Mouse (Mus musculus) thymus, postnatal 0 days (tissue): ENCODE measurements around the gene Gch1. TPM values are rescaled to one million over a fixed set of nuclear protein-coding genes. Genes with fewer than 3 reads are reported as not detected.

Source experiments
- DNase-seq: peaks from one replicate; pipeline ENCODE4 v3.0.0-alpha.2; 2015; ENCODE audit warnings: low spot score
- polyA plus RNA-seq: library from polyadenylated mRNA; unstranded; fragments of >200 nt; fragmentation: Nextera tagmentation; extraction: Ambion mirVana; gene quantifications from 2 replicates; pipeline ENCODE4 v1.2.1, GENCODE M21; 2015

Gch1 gene
- polyA plus RNA-seq: 16.1 and 16.6 TPM in 2 replicates

DNA sequence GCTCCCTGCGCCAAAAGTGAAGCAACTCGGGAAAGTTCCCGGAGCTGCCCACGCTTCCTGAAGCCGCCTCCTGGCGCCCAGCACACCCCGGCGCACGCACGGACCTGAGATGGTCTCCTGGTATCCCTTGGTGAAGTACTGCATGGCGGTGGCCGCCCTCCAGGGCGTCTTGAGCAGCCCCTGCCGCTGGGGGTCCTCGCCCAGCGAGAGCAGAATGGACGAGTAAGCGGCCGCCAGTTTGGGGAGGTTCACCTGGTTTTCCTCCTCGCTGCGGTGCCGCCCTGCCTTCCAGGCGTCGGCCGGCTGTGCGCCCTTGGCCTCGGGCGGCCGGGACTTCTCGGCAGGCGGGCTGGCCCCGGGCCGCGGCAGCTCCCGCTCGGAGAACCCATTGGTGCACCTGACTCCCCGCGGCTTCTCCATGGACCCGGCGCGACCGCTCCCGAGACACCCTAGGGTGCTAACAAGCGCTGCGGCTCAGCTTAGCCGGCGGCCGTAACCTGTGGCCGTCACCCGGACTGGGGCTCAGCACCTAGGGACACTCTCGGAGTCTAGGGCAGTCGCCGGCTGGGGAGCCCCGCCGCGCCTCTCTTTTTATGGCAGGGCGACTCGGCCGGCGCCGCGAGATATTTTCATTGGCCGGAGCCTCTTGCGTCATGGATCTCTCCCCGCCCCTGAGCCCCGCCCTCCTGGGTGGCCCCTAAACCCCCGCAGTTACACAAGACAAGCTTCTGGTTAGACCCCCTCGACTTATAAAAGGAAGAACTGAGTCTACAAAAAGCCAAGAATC, at the start of gene Gch1:
TSS of gene Gch1 (minus strand) at position 566 of the 787 bp plus-strand sequence.
- DNase-seq: peak; percentile 87

DNA sequence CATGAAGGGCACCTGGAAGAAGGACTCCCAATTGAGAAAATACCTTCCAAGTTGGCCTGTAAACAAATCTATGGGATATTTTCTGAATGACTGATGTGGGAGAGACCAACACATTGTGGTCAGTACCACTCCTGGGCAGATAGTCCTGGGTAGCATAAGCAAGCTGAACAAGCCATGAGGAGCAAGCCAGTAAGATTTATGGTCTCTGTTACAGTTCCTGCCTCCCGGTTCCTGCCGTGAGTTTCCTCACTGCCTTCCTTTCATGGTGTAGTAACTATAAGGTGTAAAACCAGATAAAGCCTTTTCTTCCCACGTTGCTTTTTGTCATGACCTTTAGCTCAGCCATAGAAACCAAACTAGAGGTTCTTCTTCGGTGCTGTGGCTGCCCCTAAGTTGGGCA, 48.1 kb upstream of the Gch1 start:
- DNase-seq: no peak

DNA sequence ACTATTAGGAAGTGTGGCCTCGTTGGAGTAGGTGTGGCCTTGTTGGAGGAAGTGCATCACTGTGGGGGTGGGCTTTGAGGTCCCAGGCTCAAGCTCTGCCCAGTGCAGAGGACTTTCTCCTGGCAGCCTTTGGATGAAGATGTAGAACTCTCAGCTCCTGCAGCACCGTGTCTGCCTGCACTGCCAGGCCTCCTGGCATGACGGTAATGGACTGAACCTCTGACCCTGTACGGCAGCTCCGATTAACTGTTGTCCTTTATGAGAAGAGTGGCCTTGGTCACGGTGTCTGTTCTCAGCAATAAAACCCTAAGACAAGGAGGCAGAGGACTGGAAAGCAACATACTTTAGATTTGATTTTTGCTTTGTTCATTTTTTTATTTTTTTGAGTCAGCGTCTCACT, 47.3 kb upstream of the Gch1 start:
- DNase-seq: no peak

DNA sequence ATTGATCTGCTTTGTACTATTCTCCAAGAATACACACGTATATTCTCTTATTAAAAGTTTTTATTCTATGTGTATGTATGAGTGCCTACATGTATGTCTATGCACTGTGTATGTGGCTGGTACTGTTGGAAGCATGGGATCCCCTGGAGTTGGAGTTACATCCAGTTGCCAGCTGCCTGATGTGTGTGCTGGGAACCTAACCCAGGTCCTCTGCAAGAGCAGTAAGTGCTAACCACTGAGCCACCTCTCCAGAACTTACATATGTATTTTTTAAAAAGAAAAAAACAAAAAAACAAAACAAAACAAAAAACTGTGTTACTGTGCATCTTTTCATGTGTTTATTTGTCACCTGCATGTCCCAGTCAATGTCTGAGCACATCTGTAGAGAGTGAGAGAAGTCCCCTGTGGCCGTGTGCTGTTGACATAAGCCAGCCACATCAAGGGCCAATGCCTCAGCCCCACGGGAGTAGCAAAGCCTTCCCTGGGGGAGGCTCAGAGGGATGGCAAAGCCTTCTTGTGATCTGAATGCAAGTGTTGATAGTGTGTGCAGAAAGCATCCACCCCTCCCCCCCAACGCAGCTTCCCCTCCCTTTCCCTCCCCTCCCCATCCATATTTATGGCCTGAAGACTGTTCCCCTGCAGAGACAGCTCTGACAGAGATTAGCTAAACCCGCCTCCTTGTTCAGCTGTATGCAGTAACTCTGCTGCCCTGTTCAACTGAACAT, 45.5 kb upstream of the Gch1 start:
- peak; percentile 12 for DNase-seq

- DNase-seq: no peak
Measured at GRCm38 (mm10) chr14:47234032-47234431, 44.8 kb upstream of the Gch1 start.

DNA sequence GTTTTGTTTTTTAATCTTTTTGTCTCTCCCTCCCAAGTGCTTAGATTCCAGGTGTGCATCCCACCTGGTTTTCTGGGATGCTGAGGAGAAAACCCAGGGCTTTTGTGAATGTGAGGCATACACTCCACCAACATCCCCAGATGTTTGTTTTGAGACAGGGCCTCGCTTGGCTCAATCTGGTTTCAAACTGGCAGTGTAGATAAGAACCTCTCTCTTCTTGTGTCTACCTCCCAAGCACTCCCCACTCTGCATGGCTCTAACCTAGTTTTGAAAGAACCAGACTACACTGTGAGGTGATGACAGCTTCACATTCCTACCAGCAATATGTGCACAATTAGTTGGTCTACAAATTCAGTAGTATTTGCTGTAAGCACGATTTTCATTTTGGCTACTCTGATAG, 44.4 kb upstream of the Gch1 start:
- no peak for DNase-seq

DNA sequence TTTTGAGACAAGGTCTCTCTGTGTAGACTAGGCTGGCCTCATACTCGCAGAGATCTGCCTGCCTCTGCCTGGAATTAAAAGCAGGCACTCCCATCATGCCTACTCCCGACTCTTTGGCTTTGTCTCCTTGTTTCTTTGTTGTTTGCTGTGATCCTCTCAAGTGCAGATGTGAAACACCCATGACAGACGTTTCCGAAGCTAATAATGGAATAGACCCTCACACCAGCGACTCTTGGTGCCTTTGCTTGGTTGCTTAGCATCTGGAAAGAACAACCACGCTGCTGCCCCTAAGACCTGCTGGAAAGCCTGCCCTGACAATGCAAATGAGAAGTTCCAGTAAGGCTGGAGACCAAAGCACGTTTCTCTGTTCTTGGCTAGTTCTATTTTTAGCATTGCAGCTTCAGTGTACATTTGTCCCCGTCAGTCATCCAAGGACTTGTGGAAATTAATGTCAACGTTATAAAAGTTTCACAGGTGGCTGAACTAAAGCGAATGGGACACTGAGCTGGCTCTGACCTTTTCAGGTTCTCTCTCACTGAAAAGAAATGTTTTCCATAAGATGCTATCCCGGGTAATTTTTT, 40.7 kb upstream of the Gch1 start:
- no peak for DNase-seq

DNA sequence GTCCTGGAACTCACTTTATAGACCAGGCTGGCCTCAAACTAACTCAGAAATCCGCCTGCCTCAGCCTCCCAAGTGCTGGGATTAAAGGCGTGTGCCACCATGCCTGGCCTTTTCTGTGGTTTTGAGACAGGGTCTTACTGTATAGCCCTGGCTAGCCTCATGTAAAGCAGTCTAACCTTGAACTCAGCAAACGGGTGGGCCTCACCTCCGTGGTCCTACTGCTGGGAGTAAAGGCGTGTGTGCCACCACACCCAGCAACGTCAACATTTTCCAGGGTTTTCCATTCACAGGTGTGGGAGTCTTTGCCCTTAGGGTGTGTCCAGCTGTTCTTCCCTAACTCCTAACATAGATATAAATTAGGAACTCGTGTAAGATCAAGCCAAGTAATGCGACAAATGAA, 36.7 kb upstream of the Gch1 start:
- no peak for DNase-seq

- DNase-seq: peak; percentile 45
Measured at GRCm38 (mm10) chr14:47224476-47225325, 35.5 kb upstream of the Gch1 start.

GRCm38 (mm10) chr14:47222631-47223450, 33.6 kb upstream of the Gch1 start:
- DNase-seq: peak; percentile 94

DNA sequence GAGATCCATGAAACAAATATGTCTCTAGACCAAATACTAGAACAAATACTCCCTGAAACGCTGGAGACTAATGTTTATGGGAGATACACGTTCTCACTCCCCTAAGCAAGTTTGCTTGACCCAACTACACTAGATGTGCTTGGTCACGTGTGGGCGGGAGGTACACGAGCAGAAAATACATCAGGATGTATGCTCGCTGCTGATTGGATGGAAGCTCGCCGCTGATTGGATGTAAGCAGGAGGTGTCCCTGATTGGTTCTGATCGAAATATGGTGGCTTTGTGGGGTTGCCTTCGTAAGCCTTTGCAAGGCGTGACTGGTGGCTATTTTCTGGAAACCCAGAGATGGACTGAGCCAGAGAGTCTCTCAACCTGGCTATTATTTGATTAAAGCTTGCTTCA, 32.4 kb upstream of the Gch1 start:
- DNase-seq: peak; percentile 18

GRCm38 (mm10) chr14:47220231-47221025, 31.2 kb upstream of the Gch1 start:
- peak; percentile 37 for DNase-seq

GRCm38 (mm10) chr14:47218766-47219606, 29.8 kb upstream of the Gch1 start:
- no peak for DNase-seq

DNA sequence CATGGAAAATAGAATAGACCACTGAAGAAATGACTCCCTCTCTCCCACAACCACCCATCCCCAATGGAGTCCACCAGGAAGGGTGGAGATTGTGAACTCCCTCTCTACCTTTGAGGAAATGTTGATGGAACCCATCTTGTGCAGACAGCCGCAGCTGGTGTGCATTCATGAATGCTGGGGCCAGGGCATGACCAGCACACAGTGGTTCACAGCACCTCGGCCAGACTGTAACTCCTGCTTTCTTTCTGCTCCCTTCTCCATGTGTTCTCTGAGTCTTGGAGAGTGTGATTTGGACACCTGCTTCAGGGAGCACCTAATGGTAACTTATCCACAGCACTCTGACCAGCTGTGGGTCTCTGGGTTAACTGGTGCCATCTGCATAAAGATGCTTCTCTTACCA, 27.3 kb upstream of the Gch1 start:
- DNase-seq: no peak

DNA sequence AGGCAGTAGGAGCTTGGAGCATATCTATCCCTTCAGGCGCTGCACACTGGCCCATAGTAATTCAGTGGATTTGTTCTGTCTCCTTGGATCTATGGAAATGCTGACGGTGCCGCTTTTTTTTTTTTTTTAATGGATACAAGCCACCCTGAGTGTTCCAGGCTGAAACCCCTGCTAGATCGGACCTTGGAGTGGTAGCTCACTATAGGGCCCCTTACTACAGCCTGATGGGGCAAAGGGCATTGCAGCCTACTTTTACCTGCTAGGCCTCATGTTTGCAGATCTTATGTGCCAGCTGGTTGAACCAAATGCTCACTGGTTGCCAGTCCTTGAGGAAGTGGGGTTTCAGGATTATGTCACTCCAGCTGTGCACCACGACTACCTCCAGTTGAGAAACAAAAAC, 25.2 kb upstream of the Gch1 start:
- DNase-seq: no peak

DNA sequence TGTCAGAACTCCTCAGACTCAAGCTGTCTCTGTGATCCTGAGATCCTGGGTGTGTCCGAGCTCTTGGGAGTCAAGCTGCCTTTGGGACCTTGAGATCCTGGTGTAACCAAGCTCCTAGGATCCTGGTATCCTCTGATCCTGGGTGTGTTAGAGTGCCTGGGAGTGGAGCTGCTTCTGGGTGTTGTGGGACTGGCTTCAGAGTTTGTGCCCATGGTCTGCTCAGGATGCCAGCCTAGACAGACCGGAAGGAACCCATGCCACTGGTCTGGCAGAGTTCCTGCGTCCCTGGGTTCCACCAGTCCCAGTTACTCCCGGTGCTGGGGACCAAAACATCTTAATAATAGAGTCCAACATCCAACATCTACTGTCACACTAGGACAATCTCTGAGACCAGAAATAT, 24.1 kb upstream of the Gch1 start:
- no peak for DNase-seq

DNA sequence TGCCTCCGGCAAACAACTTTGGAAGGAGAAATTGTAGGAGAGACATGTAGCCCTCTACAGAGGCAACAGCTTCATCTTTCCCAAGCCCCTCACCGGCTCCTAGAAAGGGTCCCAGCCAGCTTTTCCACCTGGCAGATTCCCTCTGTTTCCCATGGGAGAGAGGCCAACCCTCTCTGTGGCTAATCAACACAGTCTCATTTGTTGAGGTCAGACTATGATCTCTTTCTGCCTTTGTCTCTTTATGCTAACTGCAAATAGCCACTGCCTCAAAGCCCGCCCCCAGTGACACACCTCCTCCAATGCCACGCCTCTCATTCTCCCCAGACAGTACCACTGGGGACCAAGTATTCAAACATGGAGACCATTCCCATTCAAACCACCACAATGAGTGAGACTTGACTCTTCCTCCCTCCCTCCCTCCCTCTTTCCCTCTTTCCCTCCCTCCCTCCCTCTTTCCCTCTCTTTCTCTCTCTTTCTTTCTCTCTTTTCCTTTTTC, 20.5 kb upstream of the Gch1 start:
- no peak for DNase-seq
